Mouse (Mus musculus) kidney, embryonic 16.5 days (tissue): ENCODE data around the gene Shisa6. TPM values are rescaled to one million over a fixed set of nuclear protein-coding genes. Genes with fewer than 3 reads are reported as not detected.

Experiments
- ATAC-seq: fragments of 200-750 bp; cut with Nextera tagmentation; 2 replicates; pipeline ENCODE4 v1.8.0; 2017; ENCODE audit warnings: moderate TSS enrichment; ENCODE audit not compliant: low FRiP score, low TSS enrichment
- H3K27ac ChIP-seq: fragments of 300-500 bp; sonication (generic); 2 replicates; pipeline ENCODE4 v1.5.1; 2014; ENCODE audit warnings: low read length
- H3K27me3 ChIP-seq: fragments of 300-500 bp; sonication (generic); 2 replicates; pipeline ENCODE4 v1.6.1; 2014; ENCODE audit warnings: low read length, control low read depth, mixed read lengths; ENCODE audit not compliant: insufficient read depth
- H3K36me3 ChIP-seq: fragments of 300-500 bp; sonication (generic); 2 replicates; pipeline ENCODE4 v1.6.1; 2014; ENCODE audit warnings: low read length, control low read depth, mixed read lengths; ENCODE audit not compliant: insufficient read depth
- H3K4me1 ChIP-seq: fragments of 300-500 bp; sonication (generic); 2 replicates; pipeline ENCODE4 v1.6.1; 2014; ENCODE audit warnings: low read length, control low read depth, mixed read lengths; ENCODE audit not compliant: insufficient read depth
- H3K4me2 ChIP-seq: fragments of 300-500 bp; sonication (generic); replicated peaks from 2 replicates; pipeline ENCODE4 v1.6.1; 2014; ENCODE audit warnings: low read depth, low read length
- H3K4me3 ChIP-seq: fragments of 300-500 bp; sonication (generic); 2 replicates; pipeline ENCODE4 v1.5.1; 2014; ENCODE audit warnings: mild to moderate bottlenecking, low read length
- H3K9ac ChIP-seq: fragments of 300-500 bp; sonication (generic); replicated peaks from 2 replicates; pipeline ENCODE4 v1.6.1; 2014; ENCODE audit warnings: low read length
- H3K9me3 ChIP-seq: fragments of 300-500 bp; sonication (generic); 2 replicates; pipeline ENCODE4 v1.6.1; 2016; ENCODE audit warnings: low read length, control low read depth
- WGBS: fragments of 180-500 bp; shearing (Covaris S2); extraction: QIAGEN DNeasy Blood & Tissue Kit; methylation state at CpG from one replicate; pipeline ENCODE4 v1.1.7; 2014; 5-methylcytosine and 5-hydroxymethylcytosine counted together
- polyA plus RNA-seq: library from polyadenylated mRNA; unstranded; fragments of >200 nt; fragmentation: Nextera tagmentation; extraction: Ambion mirVana; gene quantifications from 2 replicates; pipeline ENCODE4 v1.2.1, GENCODE M21; 2015

Gene Shisa6
- polyA plus RNA-seq, 1 experiment from 2014 or later = 0.26 TPM

- H3K27me3 ChIP-seq = no peaks in the 10 kb centered on the region
- H3K9me3 ChIP-seq = no peaks in the 10 kb centered on the region
- WGBS = 74% methylated on average over 3 of the region's 3 CpGs
- no peak overlapping the region for H3K4me2 ChIP-seq
- H3K4me1 ChIP-seq = no peaks in the 10 kb centered on the region
- H3K27ac ChIP-seq = no peak overlapping the region
- ATAC-seq = no peak
- no peak overlapping the region for H3K9ac ChIP-seq
- H3K36me3 ChIP-seq = no peaks in the 10 kb centered on the region
- no peak overlapping the region for H3K4me3 ChIP-seq
Observed at GRCm38 (mm10) chr11:66371796-66372195, 154.0 kb downstream of the Shisa6 start.

GRCm38 (mm10) chr11:66369764-66370163 is 156.0 kb downstream of the Shisa6 start:
- no peak overlapping the region for H3K4me2 ChIP-seq
- H3K4me3 ChIP-seq = no peak overlapping the region
- no peaks in the 10 kb centered on the region for H3K36me3 ChIP-seq
- H3K4me1 ChIP-seq = no peaks in the 10 kb centered on the region
- H3K9ac ChIP-seq = no peak overlapping the region
- no peak for ATAC-seq
- no peaks in the 10 kb centered on the region for H3K9me3 ChIP-seq
- 79% methylated on average over 4 of the region's 4 CpGs for WGBS
- no peaks in the 10 kb centered on the region for H3K27me3 ChIP-seq
- H3K27ac ChIP-seq = no peak overlapping the region

DNA sequence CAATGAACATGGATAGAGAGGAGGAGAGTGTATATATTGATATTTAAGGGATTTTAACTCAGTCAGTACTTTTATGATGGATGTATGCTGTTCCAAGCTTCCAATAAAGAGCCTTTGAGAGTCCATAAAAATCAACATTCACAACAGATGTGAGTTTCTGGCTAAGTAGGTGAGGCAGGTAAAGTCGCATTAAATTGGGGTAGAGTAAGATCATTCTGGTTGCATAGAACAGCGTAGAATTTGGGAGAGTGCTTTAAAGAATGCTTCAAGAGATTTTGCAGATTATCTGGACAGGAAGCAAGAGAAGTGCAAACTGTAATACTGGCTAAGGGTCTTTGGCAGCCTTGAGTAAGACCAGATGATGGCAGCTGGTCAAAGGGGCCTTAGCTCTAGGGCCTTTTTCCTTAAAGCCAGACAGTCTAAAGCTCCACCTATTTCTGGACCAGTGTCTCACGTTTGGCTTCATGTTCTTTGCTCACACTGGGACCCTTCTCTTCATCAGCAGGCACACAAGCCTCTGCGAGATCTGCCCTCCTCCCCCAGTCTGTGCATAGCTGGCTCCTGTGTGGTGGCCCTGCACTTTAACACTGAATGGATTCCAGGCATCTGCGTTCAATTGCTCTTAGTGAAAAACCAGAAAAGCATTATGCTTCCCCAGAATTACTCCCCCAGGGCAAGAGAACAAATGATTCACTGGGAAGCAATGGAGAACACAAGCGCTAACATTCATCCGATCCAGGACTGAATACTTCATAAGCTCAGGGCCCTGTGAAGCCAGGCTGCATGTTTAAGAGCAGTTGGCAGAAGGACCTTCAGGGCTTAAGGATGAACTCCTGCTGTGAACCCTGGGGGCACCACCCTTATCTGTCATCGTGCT is 158.7 kb downstream of the Shisa6 start:
- H3K4me2 ChIP-seq = no peak overlapping the region
- H3K4me1 ChIP-seq = no peaks in the 10 kb centered on the region
- H3K9ac ChIP-seq = no peak overlapping the region
- no peaks in the 10 kb centered on the region for H3K36me3 ChIP-seq
- no peaks in the 10 kb centered on the region for H3K9me3 ChIP-seq
- no peak for ATAC-seq
- no peak overlapping the region for H3K27ac ChIP-seq
- H3K4me3 ChIP-seq = no peak overlapping the region
- WGBS = 69% methylated on average over 8 of the region's 8 CpGs
- H3K27me3 ChIP-seq = no peaks in the 10 kb centered on the region

- Histone ChIP-seq H3K9ac (no peak overlapping the region), H3K27me3 (no peaks in the 10 kb centered on the region), H3K4me2 (no peak overlapping the region), H3K27ac (no peak overlapping the region), H3K4me1 (no peaks in the 10 kb centered on the region), H3K36me3 (no peaks in the 10 kb centered on the region), H3K4me3 (no peak overlapping the region), H3K9me3 (no peaks in the 10 kb centered on the region)
- no peak for ATAC-seq
- 65% methylated on average over 1 of the region's 1 CpGs for WGBS
Observed at GRCm38 (mm10) chr11:66359811-66360210, 166.0 kb downstream of the Shisa6 start.

GRCm38 (mm10) chr11:66344822-66345221 is 180.9 kb downstream of the Shisa6 start:
- ATAC-seq = no peak
- Histone ChIP-seq H3K4me2 (no peak overlapping the region), H3K9me3 (no peaks in the 10 kb centered on the region), H3K36me3 (no peaks in the 10 kb centered on the region), H3K4me3 (no peak overlapping the region), H3K27ac (no peak overlapping the region), H3K9ac (no peak overlapping the region), H3K4me1 (no peaks in the 10 kb centered on the region), H3K27me3 (no peaks in the 10 kb centered on the region)
- 60% methylated on average over 3 of the region's 3 CpGs for WGBS

GRCm38 (mm10) chr11:66336313-66336712 is 189.5 kb downstream of the Shisa6 start:
- no peaks in the 10 kb centered on the region for H3K36me3 ChIP-seq
- H3K9ac ChIP-seq = no peak overlapping the region
- no peaks in the 10 kb centered on the region for H3K4me1 ChIP-seq
- no peaks in the 10 kb centered on the region for H3K27me3 ChIP-seq
- H3K9me3 ChIP-seq = peaks cover 4% of the 10 kb centered on the region
- no peak for ATAC-seq
- no peak overlapping the region for H3K4me2 ChIP-seq
- H3K27ac ChIP-seq = no peak overlapping the region
- H3K4me3 ChIP-seq = no peak overlapping the region

DNA sequence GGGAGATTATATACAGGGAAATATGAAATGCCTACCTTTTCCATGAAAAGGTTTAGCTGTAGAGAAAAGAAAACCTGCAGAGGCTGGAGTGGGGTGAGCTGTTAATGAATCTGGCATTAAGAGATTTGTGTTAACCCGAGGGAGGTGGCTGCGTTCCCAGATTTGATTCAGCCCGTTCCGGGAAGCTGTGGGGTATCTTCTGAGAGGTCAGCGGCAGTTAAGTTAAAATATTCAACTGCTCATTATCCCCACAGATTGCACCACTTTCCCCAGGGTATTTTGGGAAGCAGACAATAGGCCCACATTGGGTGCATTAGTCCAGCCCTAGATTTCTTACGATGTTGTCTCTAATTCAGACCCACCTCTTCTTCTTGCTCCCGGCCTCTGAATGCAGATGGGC is 213.0 kb downstream of the Shisa6 start:
- H3K9ac ChIP-seq = no peak overlapping the region
- H3K4me1 ChIP-seq = no peaks in the 10 kb centered on the region
- no peak overlapping the region for H3K27ac ChIP-seq
- no peak for ATAC-seq
- no peaks in the 10 kb centered on the region for H3K9me3 ChIP-seq
- no peaks in the 10 kb centered on the region for H3K36me3 ChIP-seq
- H3K27me3 ChIP-seq = no peaks in the 10 kb centered on the region
- 80% methylated on average over 7 of the region's 7 CpGs for WGBS
- H3K4me2 ChIP-seq = no peak overlapping the region
- H3K4me3 ChIP-seq = no peak overlapping the region

GRCm38 (mm10) chr11:66304396-66304795 is 221.4 kb downstream of the Shisa6 start:
- no peak for ATAC-seq
- Histone ChIP-seq H3K9me3 (peaks cover 3% of the 10 kb centered on the region; the same call in 1 of the 2 replicates), H3K4me3 (no peak overlapping the region), H3K27ac (no peak overlapping the region), H3K36me3 (no peaks in the 10 kb centered on the region), H3K9ac (no peak overlapping the region), H3K4me1 (no peaks in the 10 kb centered on the region), H3K27me3 (no peaks in the 10 kb centered on the region), H3K4me2 (no peak overlapping the region)
- WGBS = 56% methylated on average over 1 of the region's 1 CpGs

DNA sequence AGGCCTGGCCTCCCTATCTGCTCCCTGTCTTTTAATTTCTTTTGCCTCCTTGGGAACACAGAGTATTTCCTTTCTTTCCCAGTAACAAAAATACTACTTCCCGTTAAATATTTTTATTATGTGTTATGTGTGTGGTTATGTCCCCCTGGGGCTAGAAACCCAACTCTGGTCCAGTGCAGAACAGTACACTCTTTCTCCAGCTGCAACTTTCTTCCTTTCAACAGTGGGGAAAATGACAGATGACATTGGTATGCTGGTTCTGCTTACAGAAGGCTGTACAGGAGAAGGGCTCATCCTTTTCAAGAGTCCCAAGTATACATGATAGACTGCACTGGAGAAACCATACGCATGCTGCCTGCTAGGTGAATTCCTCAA is 251.1 kb downstream of the Shisa6 start:
- H3K9me3 ChIP-seq = no peaks in the 10 kb centered on the region
- no peaks in the 10 kb centered on the region for H3K4me1 ChIP-seq
- WGBS = 77% methylated on average over 2 of the region's 2 CpGs
- H3K27ac ChIP-seq = no peak overlapping the region
- no peak for ATAC-seq
- H3K9ac ChIP-seq = no peak overlapping the region
- no peak overlapping the region for H3K4me3 ChIP-seq
- H3K36me3 ChIP-seq = no peaks in the 10 kb centered on the region
- no peak overlapping the region for H3K4me2 ChIP-seq
- no peaks in the 10 kb centered on the region for H3K27me3 ChIP-seq

GRCm38 (mm10) chr11:66273904-66274706 is 251.7 kb downstream of the Shisa6 start:
- no peaks in the 10 kb centered on the region for H3K36me3 ChIP-seq
- 54% methylated on average over 8 of the region's 8 CpGs for WGBS
- no peak overlapping the region for H3K4me2 ChIP-seq
- H3K9ac ChIP-seq = no peak overlapping the region
- H3K27me3 ChIP-seq = no peaks in the 10 kb centered on the region
- H3K4me1 ChIP-seq = no peaks in the 10 kb centered on the region
- H3K27ac ChIP-seq = no peak overlapping the region
- no peak for ATAC-seq
- no peaks in the 10 kb centered on the region for H3K9me3 ChIP-seq
- no peak overlapping the region for H3K4me3 ChIP-seq
